Mouse (Mus musculus) liver, adult 2 months (tissue): ENCODE data around the gene Dyrk1a.

Experiments used
- CTCF ChIP-seq: fragments of 200-500 bp; IDR thresholded peaks from 2 replicates; pipeline ENCODE4 v1.5.1; 2011; ENCODE audit warnings: low read depth, low read length, control low read depth
- POLR2A ChIP-seq: fragments of 200-500 bp; IDR thresholded peaks from 2 replicates; pipeline ENCODE4 v1.6.1; 2011; ENCODE audit warnings: low read length, control low read depth; ENCODE audit not compliant: insufficient read depth; ENCODE audit errors: extremely low read depth

DNA sequence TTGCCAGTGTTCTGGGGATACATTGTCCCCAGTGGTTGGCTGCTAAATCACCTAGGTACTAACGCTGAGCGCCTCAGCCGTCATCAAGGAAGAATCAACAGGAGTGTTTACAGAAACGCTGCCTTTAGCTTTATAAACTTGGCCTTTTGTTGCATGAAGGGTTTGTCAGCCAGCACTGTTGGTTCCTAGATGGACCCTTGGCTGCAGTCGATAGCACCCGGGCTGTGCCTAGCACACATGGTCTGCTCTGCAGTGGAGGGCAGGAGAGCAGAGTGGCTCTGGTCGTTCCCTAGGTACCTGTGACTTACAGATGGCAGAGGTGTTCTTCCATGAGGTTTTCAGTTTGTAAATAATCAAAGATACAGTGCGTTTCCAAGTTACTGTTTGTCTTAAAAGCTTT lies 42.8 kb downstream of the Dyrk1a start:
- TF ChIP-seq CTCF (no peak), POLR2A (no peak)
